Mouse (Mus musculus) small intestine, adult 2 months (tissue): ENCODE results near the gene Nr1d2.
"Not testable (repeated sequence)": the region's sequence is repeated elsewhere in the genome, so short reads cannot be mapped to it uniquely, and the experiment has no call there.

Source experiments
- CTCF ChIP-seq: fragments of 200-500 bp; IDR thresholded peaks from 2 replicates; pipeline ENCODE4 v1.5.1; 2012; ENCODE audit warnings: low read depth, mild to moderate bottlenecking, control low read depth, inconsistent platforms, low read length, moderate library complexity, mixed read lengths; ENCODE audit not compliant: insufficient replicate concordance, insufficient read length; ENCODE audit errors: extremely low read depth
- POLR2A ChIP-seq: fragments of 200-500 bp; IDR thresholded peaks from 2 replicates; pipeline ENCODE4 v1.6.1; 2012; ENCODE audit warnings: low read depth, mild to moderate bottlenecking, control low read depth, inconsistent platforms, low read length, moderate library complexity

GRCm38 (mm10) chr14:18231866-18232265 lies 7.1 kb downstream of the Nr1d2 start:
- TF ChIP-seq CTCF, POLR2A: not testable (repeated sequence)
